Comparison of ENCODE assay signal across 34 mouse cellular contexts in genomic region chr1:97600371-97600770, GRCm38 (mm10).
"Had no signal": no experiment of that assay in that cellular context is flagged by ENCODE, and none has a peak within 500 bp of the region (broad histone marks: within the 10 kb centered on the region; RNA-seq: fewer than 3 reads in every experiment).

No protein-coding gene starts in this region.

- ATAC-seq: hindbrain, embryonic 16.5 days; hindbrain, postnatal 0 days; inflammation-experienced regulatory T-cells, adult 6 months; intestine, embryonic 15.5 days; intestine, embryonic 16.5 days; intestine, postnatal 0 days had no signal

- H3K9ac ChIP-seq: heart, embryonic 12.5 days; heart, embryonic 13.5 days; heart, embryonic 15.5 days; hindbrain, embryonic 12.5 days; hindbrain, embryonic 13.5 days; hindbrain, embryonic 14.5 days; hindbrain, embryonic 15.5 days; intestine, embryonic 15.5 days; kidney, embryonic 15.5 days had no signal

- H3K27ac ChIP-seq: heart, embryonic 10.5 days; heart, embryonic 13.5 days; heart, embryonic 15.5 days; hindbrain, embryonic 10.5 days; hindbrain, embryonic 12.5 days; hindbrain, embryonic 13.5 days; hindbrain, embryonic 14.5 days; hindbrain, embryonic 15.5 days; hindbrain, postnatal 0 days; intestine, embryonic 15.5 days; kidney, embryonic 15.5 days; kidney, postnatal 0 days; layer of hippocampus, adult 2 months had no signal

- H3K4me1 ChIP-seq: heart, embryonic 10.5 days; heart, embryonic 12.5 days; heart, embryonic 13.5 days; heart, embryonic 15.5 days; hindbrain, embryonic 10.5 days; hindbrain, embryonic 12.5 days; hindbrain, embryonic 13.5 days; hindbrain, embryonic 15.5 days; intestine, embryonic 15.5 days; kidney, embryonic 15.5 days had no signal

- H3K9me3 ChIP-seq: heart, embryonic 10.5 days; heart, embryonic 12.5 days; heart, embryonic 13.5 days; heart, embryonic 15.5 days; hindbrain, embryonic 10.5 days; hindbrain, embryonic 12.5 days; hindbrain, embryonic 13.5 days; hindbrain, embryonic 15.5 days; intestine, embryonic 15.5 days; kidney, embryonic 15.5 days had no signal

- DNase-seq: heart, postnatal 10 days; heart, postnatal 14 days; heart, postnatal 36 days; heart, postnatal 4 days; kidney, adult 11 months; kidney, adult 18-20 months; kidney, adult 2 months; kidney, adult 8-10 months; kidney, adult 9 months; kidney, postnatal 10 days; kidney, postnatal 14 days; kidney, postnatal 25 days; kidney, postnatal 36 days; kidney, postnatal 4 days; layer of hippocampus, adult 9-11 months; layer of hippocampus, postnatal 36 days had no signal

- H3K27me3 ChIP-seq: heart, embryonic 12.5 days; heart, embryonic 13.5 days; heart, embryonic 15.5 days; hindbrain, embryonic 12.5 days; hindbrain, embryonic 13.5 days; hindbrain, embryonic 15.5 days; intestine, embryonic 15.5 days; kidney, embryonic 15.5 days had no signal

- H3K36me3 ChIP-seq: heart, embryonic 10.5 days; heart, embryonic 12.5 days; heart, embryonic 13.5 days; heart, embryonic 15.5 days; hindbrain, embryonic 10.5 days; hindbrain, embryonic 12.5 days; hindbrain, embryonic 13.5 days; hindbrain, embryonic 15.5 days; intestine, embryonic 15.5 days; kidney, embryonic 15.5 days had no signal

- H3K4me3 ChIP-seq: heart, embryonic 10.5 days; heart, embryonic 12.5 days; heart, embryonic 13.5 days; heart, embryonic 15.5 days; hindbrain, embryonic 10.5 days; hindbrain, embryonic 12.5 days; hindbrain, embryonic 13.5 days; hindbrain, embryonic 15.5 days; intestine, embryonic 15.5 days; kidney, embryonic 15.5 days; layer of hippocampus, adult 2 months had no signal
